Mouse (Mus musculus) adrenal gland (tissue): Measurements from ENCODE around the gene Tmcc1.

ENCODE experiments used
- intact Hi-C: fragments of 180-260 bp; cut with DNase I; formaldehyde crosslinking; loops from one replicate; pipeline ENCODE4 v1.15.1; 2025

Gene Tmcc1

GRCm38 (mm10) chr6:116037281-116037831, 155.9 kb downstream of the Tmcc1 start:
- intact Hi-C loops: loop anchor here (5.0 kb wide), 1 partner anchor 70 kb away; no protein-coding TSS in a partner anchor

- intact Hi-C loops: loop anchor here (5.0 kb wide), 1 partner anchor 71 kb away; no protein-coding TSS in a partner anchor
Measured at GRCm38 (mm10) chr6:116036555-116036954, 156.7 kb downstream of the Tmcc1 start.

- intact Hi-C loops: no loop called here
Measured at GRCm38 (mm10) chr6:116031052-116031451, 162.2 kb downstream of the Tmcc1 start.

- intact Hi-C loops: no loop called here
Measured at GRCm38 (mm10) chr6:116024666-116025065, 168.6 kb downstream of the Tmcc1 start.

GRCm38 (mm10) chr6:116021961-116022485, 171.3 kb downstream of the Tmcc1 start:
- intact Hi-C loops: no loop called here

- intact Hi-C loops: loop anchor here (10.0 kb wide), 1 partner anchor 49 kb away; no protein-coding TSS in a partner anchor
Measured at GRCm38 (mm10) chr6:116015902-116016301, 177.4 kb downstream of the Tmcc1 start.

- intact Hi-C loops: loop anchor here (10.0 kb wide), 1 partner anchor 51 kb away; no protein-coding TSS in a partner anchor
Measured at GRCm38 (mm10) chr6:116014111-116014510, 179.2 kb downstream of the Tmcc1 start.

GRCm38 (mm10) chr6:116013687-116014086, 179.6 kb downstream of the Tmcc1 start:
- intact Hi-C loops: loop anchor here (10.0 kb wide), 1 partner anchor 51 kb away; no protein-coding TSS in a partner anchor

GRCm38 (mm10) chr6:116010541-116010940, 182.7 kb downstream of the Tmcc1 start:
- intact Hi-C loops: loop anchor here (2.0 to 10.0 kb wide), 2 partner anchors 54 to 118 kb away; no protein-coding TSS in a partner anchor

GRCm38 (mm10) chr6:116009426-116009825, 183.9 kb downstream of the Tmcc1 start:
- intact Hi-C loops: loop anchor here (2.0 kb wide), 1 partner anchor 163 kb away; no protein-coding TSS in a partner anchor

GRCm38 (mm10) chr6:116007561-116008173, 185.6 kb downstream of the Tmcc1 start:
- intact Hi-C loops: loop anchor here (2.0 kb wide), 2 partner anchors 107 to 161 kb away; no protein-coding TSS in a partner anchor

- intact Hi-C loops: loop anchor here (2.0 kb wide), 1 partner anchor 106 kb away; no protein-coding TSS in a partner anchor
Measured at GRCm38 (mm10) chr6:116006731-116007130, 186.6 kb downstream of the Tmcc1 start.

- intact Hi-C loops: loop anchor here (2.0 kb wide), 1 partner anchor 105 kb away; no protein-coding TSS in a partner anchor
Measured at GRCm38 (mm10) chr6:116005959-116006288, 187.4 kb downstream of the Tmcc1 start.

GRCm38 (mm10) chr6:116005275-116005958, 187.9 kb downstream of the Tmcc1 start:
- intact Hi-C loops: no loop called here

GRCm38 (mm10) chr6:116004716-116005115, 188.6 kb downstream of the Tmcc1 start:
- intact Hi-C loops: no loop called here

GRCm38 (mm10) chr6:116004069-116004468, 189.2 kb downstream of the Tmcc1 start:
- intact Hi-C loops: no loop called here

GRCm38 (mm10) chr6:116003516-116003915, 189.8 kb downstream of the Tmcc1 start:
- intact Hi-C loops: no loop called here

GRCm38 (mm10) chr6:116002311-116003104, 190.8 kb downstream of the Tmcc1 start:
- intact Hi-C loops: no loop called here

- intact Hi-C loops: no loop called here
Measured at GRCm38 (mm10) chr6:116000851-116001250, 192.4 kb downstream of the Tmcc1 start.

- intact Hi-C loops: no loop called here
Measured at GRCm38 (mm10) chr6:115999227-115999626, 194.1 kb downstream of the Tmcc1 start.

GRCm38 (mm10) chr6:115998758-115999157, 194.5 kb downstream of the Tmcc1 start:
- intact Hi-C loops: no loop called here
